Mouse (Mus musculus) cerebellum, postnatal 4 days (tissue): ENCODE data around the gene Fam187a.

Experiments used
- DNase-seq, 2 experiments: peaks; one replicate each; pipeline ENCODE4 v3.0.0; 2022; ENCODE audit warnings: low spot score in 2 of 2, mixed read lengths in 1 of 2

Fam187a gene

GRCm38 (mm10) chr11:102894716-102895115 is 9.7 kb downstream of the Fam187a start:
- DNase-seq: no peak

DNA sequence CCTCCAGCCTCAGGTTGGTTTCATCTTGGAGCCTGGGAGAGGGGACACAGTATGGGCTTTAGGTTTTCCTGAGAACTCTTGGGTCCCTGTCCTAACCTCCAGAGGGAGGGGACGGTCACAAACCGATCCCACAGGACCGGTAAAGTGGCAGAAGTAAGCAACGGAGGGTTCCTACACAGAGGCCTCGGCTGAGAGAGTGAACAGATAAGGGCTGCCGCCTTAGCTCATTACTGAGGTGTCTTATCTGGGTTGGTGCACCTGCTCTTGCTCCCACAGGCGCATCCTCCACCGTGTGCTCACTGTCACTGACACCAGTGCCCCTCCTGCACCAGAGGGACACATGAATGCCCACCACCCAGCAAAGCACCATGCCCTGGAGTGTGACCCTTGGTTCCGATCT is 10.8 kb downstream of the Fam187a start:
- DNase-seq: no peak

- DNase-seq: peak in 1 of 2 experiments; percentile 35
These were observed 11.7 kb downstream of the Fam187a start for GRCm38 (mm10) chr11:102896641-102897040.

DNA sequence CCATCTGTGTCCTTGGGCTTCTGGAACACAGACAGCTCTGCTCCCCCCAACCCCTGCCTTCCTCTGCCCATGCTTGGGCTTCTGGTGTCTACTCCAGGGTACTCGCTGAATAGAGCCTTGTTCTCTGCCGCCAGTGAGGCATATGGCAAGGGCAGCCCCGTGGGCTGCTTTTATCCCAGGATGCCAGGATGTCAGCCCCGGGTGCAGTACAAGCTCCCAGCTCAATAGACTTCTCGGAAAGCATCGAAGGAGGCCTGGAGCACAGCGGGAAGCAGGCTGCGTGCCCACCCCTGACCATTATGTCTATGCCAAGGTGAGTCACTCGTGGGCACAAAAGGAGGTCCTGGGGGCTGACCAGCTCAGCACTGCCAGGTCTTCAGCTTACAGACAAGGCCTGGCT is 13.4 kb downstream of the Fam187a start:
- peak; percentile 45 to 80 for DNase-seq

- DNase-seq: peak; percentile 82 to 89
These were observed 15.8 kb downstream of the Fam187a start, which contains the start of gene Gfap for GRCm38 (mm10) chr11:102900763-102901162. TSS of gene Gfap (minus strand) at chr11:102900912.

DNA sequence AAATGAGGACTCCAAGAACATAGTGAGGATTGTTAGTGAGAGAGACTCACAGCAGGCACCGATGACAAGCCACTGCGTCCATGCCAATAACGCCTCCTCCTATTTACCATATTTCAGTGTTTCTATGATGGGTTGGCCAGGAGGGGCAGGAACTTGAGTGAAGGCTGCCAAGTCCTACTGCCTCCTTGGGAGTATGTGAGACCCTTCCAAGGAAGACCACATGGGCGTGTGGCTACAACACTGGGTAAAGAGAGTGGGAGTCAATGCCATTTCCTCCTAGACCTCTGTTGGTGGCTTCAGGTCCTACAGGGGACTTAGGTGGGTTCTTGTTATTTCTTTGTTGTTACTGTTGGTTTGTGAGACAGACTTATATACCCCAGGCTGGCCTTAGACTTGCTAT is 16.2 kb downstream of the Fam187a start:
- DNase-seq: no peak

DNA sequence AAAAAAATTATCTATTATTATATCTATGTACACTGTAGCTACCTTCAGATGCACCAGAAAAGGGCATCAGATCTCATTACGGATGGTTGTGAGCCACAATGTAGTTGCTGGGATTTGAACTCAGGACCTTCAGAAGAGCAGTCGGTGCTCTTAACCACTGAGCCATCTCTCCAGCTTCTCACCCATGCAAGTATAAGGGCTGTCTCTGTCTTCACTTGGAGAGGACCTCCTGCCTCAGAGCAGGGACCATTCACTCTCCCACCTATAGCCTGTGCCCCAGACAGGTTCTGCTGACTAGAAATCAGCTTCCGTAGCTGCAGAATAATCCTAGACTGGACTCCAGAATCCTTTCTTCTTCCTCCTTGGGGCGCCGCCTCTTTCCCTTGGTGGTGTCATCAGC is 17.1 kb downstream of the Fam187a start:
- no peak for DNase-seq

GRCm38 (mm10) chr11:102903654-102904053 is 18.7 kb downstream of the Fam187a start:
- DNase-seq: no peak

DNA sequence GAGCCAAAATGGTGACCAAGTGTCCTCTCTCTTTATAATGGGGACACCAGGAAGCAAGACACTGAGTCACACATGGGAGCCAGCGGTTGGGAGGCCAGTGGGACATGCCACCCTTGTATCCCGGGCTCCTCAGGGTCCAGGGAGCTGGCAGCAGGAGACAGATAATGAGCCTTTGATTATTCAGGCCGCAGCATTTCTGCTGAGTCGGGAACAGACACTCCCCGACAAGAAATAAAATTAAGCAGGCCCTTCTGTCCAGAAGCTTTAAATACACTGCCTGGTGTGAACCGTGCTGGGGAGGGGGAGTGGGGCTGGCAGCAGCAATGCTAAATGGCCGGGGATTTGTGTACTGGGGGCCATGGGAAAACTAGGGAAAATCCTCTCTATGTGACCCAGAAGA is 26.4 kb downstream of the Fam187a start:
- DNase-seq: no peak

- DNase-seq: no peak
These were observed 30.4 kb downstream of the Fam187a start for GRCm38 (mm10) chr11:102915380-102915779.

DNA sequence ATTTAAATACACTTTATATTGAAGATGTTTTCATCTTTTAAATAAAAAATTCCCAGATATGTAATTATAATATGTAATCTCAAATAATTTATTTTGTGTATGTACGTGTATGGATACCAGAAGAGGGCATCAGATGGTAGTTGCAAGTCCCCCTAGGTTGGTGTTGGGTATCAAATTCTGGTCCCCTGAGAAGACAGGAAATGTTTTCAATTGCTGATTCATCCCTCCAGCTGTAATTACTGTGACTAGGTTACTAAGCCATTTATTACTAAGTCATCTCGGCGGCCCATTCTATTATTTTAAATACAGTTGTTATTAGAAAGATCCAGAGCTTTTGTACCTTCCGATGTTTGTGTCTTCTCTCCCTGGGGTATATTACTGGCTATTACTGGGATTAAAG is 33.1 kb downstream of the Fam187a start:
- DNase-seq: no peak

DNA sequence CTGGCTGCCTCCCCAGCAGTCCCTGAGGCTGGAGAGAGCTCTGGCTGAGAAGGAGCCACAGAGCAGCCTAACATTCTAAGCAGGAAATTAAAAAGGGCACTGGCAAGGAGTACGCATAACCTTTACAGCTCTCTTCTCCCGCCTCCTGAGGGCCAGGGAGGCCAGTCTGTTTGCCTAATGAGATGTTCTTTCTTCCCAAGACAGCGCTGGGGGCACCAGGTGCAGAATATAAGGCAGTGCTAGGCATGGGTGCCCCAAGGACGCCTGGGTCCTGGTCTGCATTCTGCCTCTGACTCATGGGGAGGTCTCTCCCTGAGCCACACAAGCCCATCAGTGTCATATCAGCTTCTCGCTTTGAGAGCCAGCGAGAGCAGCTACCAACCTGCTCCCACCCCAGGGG is 36.5 kb downstream of the Fam187a start:
- DNase-seq: no peak

DNA sequence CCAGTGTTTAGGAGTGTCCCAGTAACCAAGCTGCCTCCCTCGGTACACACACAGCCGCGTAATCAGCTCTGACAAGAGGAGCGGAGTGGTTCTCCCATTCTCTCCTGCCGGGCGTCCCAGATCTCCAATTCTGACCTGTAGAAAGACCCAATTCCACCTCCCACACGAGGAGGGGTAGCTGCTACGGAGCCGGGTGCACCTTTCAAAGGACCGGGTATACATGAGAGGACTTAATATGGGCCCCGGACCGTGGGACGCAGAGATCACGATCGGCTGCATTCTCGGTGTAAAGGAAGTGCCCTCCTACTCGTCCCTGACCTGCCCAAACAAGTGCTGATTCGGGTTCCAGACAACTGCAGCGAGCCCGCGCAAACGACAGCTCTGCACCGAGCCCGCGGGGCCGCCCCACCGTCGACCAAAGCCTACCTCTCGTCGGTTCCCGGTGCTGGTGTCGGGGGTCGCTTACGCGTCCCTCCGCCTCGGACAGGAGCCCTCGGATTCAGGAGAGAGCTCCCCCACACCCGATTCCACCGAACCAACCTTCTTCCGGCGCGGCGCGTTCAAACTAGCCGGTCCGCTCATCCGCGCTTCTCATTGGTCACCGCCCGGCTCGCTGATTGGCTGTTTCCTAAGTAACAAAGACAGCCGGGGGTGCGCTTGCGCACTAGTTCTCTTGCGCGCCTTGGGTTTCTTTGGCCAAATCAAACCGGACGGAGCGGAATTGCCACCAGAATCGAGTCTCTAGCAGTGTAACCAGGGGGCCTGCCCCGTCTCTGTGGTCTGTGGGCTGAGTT is 39.8 kb downstream of the Fam187a start, which contains the start of gene Kif18b:
Gene Kif18b (minus strand): TSS at position 568 of the 794 bp plus-strand sequence.
- DNase-seq: peak; percentile 91 to 95

- no peak for DNase-seq
These were observed 40.4 kb downstream of the Fam187a start for GRCm38 (mm10) chr11:102925351-102925717.

DNA sequence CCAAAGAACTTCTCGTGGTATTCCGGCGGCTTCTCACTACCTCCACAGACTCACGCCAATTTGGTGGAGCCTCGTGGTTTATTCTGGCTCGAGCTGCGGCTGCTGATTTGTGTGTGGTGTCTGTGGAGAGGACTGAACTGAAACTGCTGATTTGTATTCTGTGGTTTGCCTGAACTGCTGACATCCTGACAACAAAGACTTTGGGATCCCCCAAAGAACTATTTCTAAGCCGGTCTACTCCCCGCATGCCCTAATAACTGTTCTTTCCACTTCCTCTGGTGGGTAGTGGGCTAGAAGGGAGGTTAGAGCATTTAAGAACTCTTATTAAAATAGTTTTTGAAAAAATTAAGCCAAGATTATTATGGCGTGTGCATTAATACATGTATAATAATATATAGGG is 45.7 kb downstream of the Fam187a start:
- no peak for DNase-seq

DNA sequence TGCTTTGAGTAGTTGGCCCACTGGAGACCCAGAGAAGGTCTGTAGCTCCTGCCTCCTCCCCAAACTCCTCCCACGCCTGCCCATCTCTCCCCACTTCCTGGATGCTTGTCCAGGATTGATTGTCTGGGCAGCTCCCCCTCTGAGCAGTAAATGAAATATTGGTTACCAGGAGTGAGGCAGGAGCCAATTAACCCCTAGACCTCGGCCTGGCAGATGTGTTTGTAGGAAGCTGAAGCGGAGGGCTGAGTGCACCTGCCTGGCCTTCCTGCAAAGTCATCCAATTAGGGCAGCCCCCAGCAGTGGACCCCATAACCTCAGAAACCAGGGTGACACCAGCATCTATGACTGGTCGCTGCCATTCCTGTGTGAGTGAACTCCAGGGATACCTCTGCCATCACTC is 51.3 kb downstream of the Fam187a start:
- no peak for DNase-seq
